Mouse (Mus musculus): ENCODE results near the gene Rabgap1. TPM values are rescaled to one million over a fixed set of nuclear protein-coding genes. Genes with fewer than 3 reads are reported as not detected.

Gene Rabgap1
- total RNA-seq, 2 experiments from 2014 or later: 88.7 to 93.0 TPM

GRCm38 (mm10) chr2:37576661-37577060 is 133.6 kb downstream of the Rabgap1 start:
- intact Hi-C loops (cut with DNase I): loop anchor here (10.0 kb wide), 1 partner anchor 198 kb away; the partner anchor contains the start of gene Crb2
- no peak for DNase-seq (ENCODE audit: extremely low spot score in 1 of 2, low spot score in 2 of 2)

DNA sequence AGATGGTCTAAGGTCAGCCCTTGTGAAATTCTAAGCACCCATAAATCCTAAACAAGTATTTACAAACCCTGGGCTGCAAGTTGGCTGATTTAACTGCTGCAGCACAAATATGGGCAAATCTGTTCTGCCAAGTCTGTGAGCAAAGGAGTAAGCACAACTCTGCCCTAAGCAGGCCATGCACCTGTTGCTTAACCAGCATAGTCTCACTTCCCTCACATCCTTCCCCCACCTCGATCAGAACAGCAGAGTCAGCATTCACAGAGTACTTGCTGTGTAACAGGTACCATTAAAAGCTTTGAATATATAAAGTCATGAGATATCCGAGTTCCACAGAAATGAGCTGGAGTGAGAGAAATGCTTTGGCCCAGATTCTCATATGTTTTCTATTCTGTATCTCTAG is 135.1 kb downstream of the Rabgap1 start:
- intact Hi-C loops (cut with DNase I): loop anchor here (10.0 kb wide), 1 partner anchor 197 kb away; the partner anchor contains the start of gene Crb2
- no peak for DNase-seq (ENCODE audit: extremely low spot score in 1 of 2, low spot score in 2 of 2)

- DNase-seq (ENCODE audit: extremely low spot score in 1 of 2, low spot score in 2 of 2): no peak
- intact Hi-C loops (cut with DNase I): no loop called here
Observed at GRCm38 (mm10) chr2:37587919-37588318, 144.8 kb downstream of the Rabgap1 start.

Other genes with a start within 250 kb of the Rabgap1 start
- not detected for gene Olfr366, start 231.7 kb upstream of the Rabgap1 start, total RNA-seq (2021)
- not detected for gene Olfr368, start 116.8 kb upstream of the Rabgap1 start, total RNA-seq (2021)
- gene Pdcl, start 83.9 kb upstream of the Rabgap1 start, total RNA-seq (2021): 10 to 100 TPM; 26.4 to 27.5 TPM
- 10 to 100 TPM; 91.1 to 93.3 TPM for gene Rc3h2, start 20.4 kb upstream of the Rabgap1 start, total RNA-seq (2021)
- 1 to 10 TPM; 8.0 to 8.7 TPM for gene Zbtb26, start 144 bp upstream of the Rabgap1 start, total RNA-seq (2021)
- gene Zbtb6, start 108 bp upstream of the Rabgap1 start, total RNA-seq (2021): 10 to 100 TPM; 16.6 to 17.0 TPM
- gene Gpr21, start 73.1 kb downstream of the Rabgap1 start, total RNA-seq (2021): 10 to 100 TPM; 13.8 to 15.7 TPM

Measured in left cerebral cortex, postnatal 10 days (tissue).